Mouse (Mus musculus) lung, adult 2 months (tissue): ENCODE results near the gene Ptpdc1.

Source experiments
- CTCF ChIP-seq: fragments of 200-500 bp; IDR thresholded peaks from 2 replicates; pipeline ENCODE4 v1.5.1; 2011; ENCODE audit warnings: mild to moderate bottlenecking, low read length, control low read depth; ENCODE audit not compliant: insufficient read depth
- POLR2A ChIP-seq: fragments of 200-500 bp; IDR thresholded peaks from 2 replicates; pipeline ENCODE4 v1.6.1; 2011; ENCODE audit warnings: low read depth, mild to moderate bottlenecking, control low read depth, low read length, borderline replicate concordance; ENCODE audit errors: extremely low read depth

GRCm38 (mm10) chr13:48663211-48663987 lies 37.9 kb upstream of the Ptpdc1 start:
- TF ChIP-seq CTCF (no peak), POLR2A (no peak)
